Mouse (Mus musculus) forebrain, embryonic 11.5 days (tissue): Measurements from ENCODE around the gene C1s1. TPM values are rescaled to one million over a fixed set of nuclear protein-coding genes. Genes with fewer than 3 reads are reported as not detected.
A peak's percentile ranks its signal among the peaks of the same experiment; 100 is the strongest.
"Not testable (repeated sequence)": the region's sequence is repeated elsewhere in the genome, so short reads cannot be mapped to it uniquely, and the experiment has no call there.

ENCODE experiments used
- ATAC-seq: fragments of 200-750 bp; cut with Nextera tagmentation; replicated peaks from 2 replicates; pipeline ENCODE4 v1.8.0; 2017; ENCODE audit warnings: moderate TSS enrichment; ENCODE audit not compliant: low FRiP score
- DNase-seq: peaks from one replicate; pipeline ENCODE4 v3.0.0-alpha.2; 2017; ENCODE audit warnings: low spot score
- H3K27ac ChIP-seq: fragments of 300-500 bp; sonication (generic); 2 replicates; pipeline ENCODE4 v1.5.1; 2014; ENCODE audit warnings: low read depth, low read length
- H3K27me3 ChIP-seq: fragments of 300-500 bp; sonication (generic); 2 replicates; pipeline ENCODE4 v1.6.1; 2014; ENCODE audit warnings: mild to moderate bottlenecking, low read length, mixed read lengths; ENCODE audit not compliant: control insufficient read depth, insufficient read depth
- H3K36me3 ChIP-seq: fragments of 300-500 bp; sonication (generic); 2 replicates; pipeline ENCODE4 v1.6.1; 2014; ENCODE audit warnings: mild to moderate bottlenecking, low read length, moderate library complexity, mixed read lengths; ENCODE audit not compliant: control insufficient read depth, insufficient read depth
- H3K4me1 ChIP-seq: fragments of 300-500 bp; sonication (generic); replicated peaks from 2 replicates; pipeline ENCODE4 v1.6.1; 2014; ENCODE audit warnings: low read length, mixed read lengths; ENCODE audit not compliant: control insufficient read depth, insufficient read depth
- H3K4me2 ChIP-seq: fragments of 300-500 bp; sonication (generic); 2 replicates; pipeline ENCODE4 v1.6.1; 2014; ENCODE audit warnings: low read depth, mild to moderate bottlenecking, low read length, moderate library complexity, mixed read lengths; ENCODE audit not compliant: severe bottlenecking
- H3K4me3 ChIP-seq: fragments of 300-500 bp; sonication (generic); 2 replicates; pipeline ENCODE4 v1.5.1; 2014; ENCODE audit warnings: low read depth, low read length
- H3K9ac ChIP-seq: fragments of 300-500 bp; sonication (generic); 2 replicates; pipeline ENCODE4 v1.6.1; 2014; ENCODE audit warnings: low read length
- H3K9me3 ChIP-seq: fragments of 300-500 bp; sonication (generic); 2 replicates; pipeline ENCODE4 v1.6.1; 2016; ENCODE audit warnings: low read length, mixed read lengths; ENCODE audit not compliant: control insufficient read depth
- WGBS: fragments of 180-500 bp; shearing (Covaris S2); extraction: QIAGEN DNeasy Blood & Tissue Kit; methylation state at CpG from one replicate; pipeline ENCODE4 v1.1.7; 2014; 5-methylcytosine and 5-hydroxymethylcytosine counted together
- polyA plus RNA-seq: library from polyadenylated mRNA; unstranded; fragments of >200 nt; fragmentation: Nextera tagmentation; extraction: Ambion mirVana; gene quantifications from 2 replicates; pipeline ENCODE4 v1.2.1, GENCODE M21; 2014

Gene C1s1
- polyA plus RNA-seq, result 0.33 TPM in 1 of 2 replicates, not detected in the other

DNA sequence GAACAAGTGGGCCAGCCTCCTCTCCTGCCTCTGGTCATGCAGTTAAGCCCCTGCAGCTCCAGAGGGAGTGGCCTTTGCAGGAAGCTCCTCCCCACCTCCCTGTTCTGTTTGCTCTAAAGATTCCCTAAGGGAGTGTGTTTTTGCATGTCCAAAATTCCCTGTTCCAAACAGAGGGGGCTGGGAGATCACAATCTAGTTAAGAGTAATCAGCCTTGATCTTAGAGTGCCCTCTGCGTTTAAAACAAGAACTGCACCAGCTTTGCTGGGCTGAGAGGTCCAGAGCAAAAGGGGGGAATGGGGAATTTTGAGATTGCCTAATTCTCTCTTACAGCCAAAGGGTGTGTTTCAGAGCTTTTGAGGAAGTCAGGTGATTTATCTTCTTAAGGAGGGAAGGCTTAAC lies at the start of gene C1s1:
Gene C1s1 (minus strand): TSS at position 76 of the 400 bp plus-strand sequence.
- not testable (repeated sequence) for H3K9me3 ChIP-seq, H3K4me1 ChIP-seq, H3K9ac ChIP-seq, DNase-seq, H3K27ac ChIP-seq, H3K4me3 ChIP-seq, ATAC-seq, H3K36me3 ChIP-seq, H3K27me3 ChIP-seq, H3K4me2 ChIP-seq
- 0% methylated on average over 1 of the region's 1 CpGs for WGBS

DNA sequence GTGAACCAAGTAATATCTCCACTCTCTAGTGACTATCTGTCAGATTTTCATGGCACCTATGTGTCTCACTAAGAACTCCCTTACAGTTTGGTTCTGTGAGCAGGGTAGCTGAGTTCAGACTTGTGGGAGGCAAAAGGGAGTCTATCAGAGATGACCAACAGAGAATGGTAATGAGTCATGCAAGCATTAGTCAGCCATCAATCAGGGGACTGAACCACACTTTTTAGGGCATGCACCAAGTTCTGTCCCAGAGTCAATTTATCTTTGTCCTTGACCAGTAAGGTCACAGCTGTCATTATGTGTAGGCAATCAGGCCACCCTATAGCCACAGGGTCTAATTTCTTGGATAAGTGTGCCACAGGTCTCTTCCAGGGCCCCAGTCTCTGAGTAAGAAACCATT lies 46.6 kb upstream of the C1s1 start:
- no peaks in the 10 kb centered on the region for H3K4me1 ChIP-seq
- H3K4me3 ChIP-seq, result no peak overlapping the region
- DNase-seq (no peak), ATAC-seq (no peak)
- H3K27me3 ChIP-seq, result no peaks in the 10 kb centered on the region
- H3K4me2 ChIP-seq, result no peak overlapping the region
- H3K9ac ChIP-seq, result no peak overlapping the region
- no peaks in the 10 kb centered on the region for H3K36me3 ChIP-seq
- no peak overlapping the region for H3K27ac ChIP-seq
- H3K9me3 ChIP-seq, result no peaks in the 10 kb centered on the region

- no peaks in the 10 kb centered on the region for H3K9me3 ChIP-seq
- WGBS, result 78% methylated on average over 4 of the region's 4 CpGs
- H3K27me3 ChIP-seq, result no peaks in the 10 kb centered on the region
- H3K27ac ChIP-seq, result no peak overlapping the region
- no peaks in the 10 kb centered on the region for H3K4me1 ChIP-seq
- H3K36me3 ChIP-seq, result no peaks in the 10 kb centered on the region
- no peak for DNase-seq
- no peak overlapping the region for H3K4me3 ChIP-seq
- ATAC-seq, result no peak
- H3K9ac ChIP-seq, result no peak overlapping the region
- no peak overlapping the region for H3K4me2 ChIP-seq
These were observed 44.1 kb upstream of the C1s1 start for GRCm38 (mm10) chr6:124586266-124586665.

- no peak for DNase-seq
- Histone ChIP-seq H3K9ac (no peak overlapping the region), H3K4me2 (no peak overlapping the region), H3K4me1 (no peaks in the 10 kb centered on the region), H3K27me3 (no peaks in the 10 kb centered on the region), H3K9me3 (no peaks in the 10 kb centered on the region), H3K4me3 (no peak overlapping the region), H3K27ac (no peak overlapping the region), H3K36me3 (no peaks in the 10 kb centered on the region)
- WGBS, result 86% methylated on average over 3 of the region's 3 CpGs
- ATAC-seq, result no peak
These were observed 43.6 kb upstream of the C1s1 start for GRCm38 (mm10) chr6:124585761-124586160.

- no peak overlapping the region for H3K27ac ChIP-seq
- WGBS, result 88% methylated on average over 3 of the region's 3 CpGs
- H3K4me3 ChIP-seq, result no peak overlapping the region
- H3K4me2 ChIP-seq, result no peak overlapping the region
- no peaks in the 10 kb centered on the region for H3K4me1 ChIP-seq
- ATAC-seq (no peak), DNase-seq (no peak)
- H3K9me3 ChIP-seq, result no peaks in the 10 kb centered on the region
- H3K36me3 ChIP-seq, result no peaks in the 10 kb centered on the region
- no peak overlapping the region for H3K9ac ChIP-seq
- no peaks in the 10 kb centered on the region for H3K27me3 ChIP-seq
These were observed 42.8 kb upstream of the C1s1 start for GRCm38 (mm10) chr6:124584935-124585334.

DNA sequence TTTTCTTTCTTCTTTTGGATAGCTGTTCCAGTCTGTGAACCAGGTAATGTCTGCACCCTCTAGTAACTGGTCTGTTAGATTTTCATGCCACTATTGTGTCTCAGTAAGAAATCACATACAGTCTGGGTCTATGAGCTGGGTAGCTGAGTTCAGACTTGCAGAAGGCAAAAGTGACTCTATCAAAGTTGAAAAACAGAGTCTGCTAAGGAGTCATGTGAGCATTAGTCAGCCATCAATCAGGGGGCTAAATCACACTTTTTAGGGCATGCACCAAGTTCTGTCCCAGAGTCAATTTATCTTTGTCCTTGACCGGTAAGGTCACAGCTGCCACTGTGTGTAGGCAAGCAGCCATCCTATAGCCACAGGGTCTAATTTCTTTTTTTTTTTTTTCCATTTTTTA lies 40.1 kb upstream of the C1s1 start:
- WGBS, result 92% methylated on average over 1 of the region's 1 CpGs
- ATAC-seq, result no peak

GRCm38 (mm10) chr6:124580155-124580554 lies 38.0 kb upstream of the C1s1 start:
- H3K27ac ChIP-seq, H3K4me3 ChIP-seq, H3K4me1 ChIP-seq, H3K9ac ChIP-seq, H3K36me3 ChIP-seq, DNase-seq, ATAC-seq, H3K27me3 ChIP-seq, H3K4me2 ChIP-seq, H3K9me3 ChIP-seq: not testable (repeated sequence)
- WGBS, result 88% methylated on average over 7 of the region's 7 CpGs

More for the DNA sequence above, 40.1 kb upstream of the C1s1 start:
- Histone ChIP-seq H3K9me3 (no peaks in the 10 kb centered on the region), H3K4me1 (no peaks in the 10 kb centered on the region), H3K27ac (no peak overlapping the region), H3K36me3 (no peaks in the 10 kb centered on the region), H3K9ac (no peak overlapping the region), H3K4me2 (no peak overlapping the region), H3K27me3 (no peaks in the 10 kb centered on the region), H3K4me3 (no peak overlapping the region)
- no peak for DNase-seq

- not testable (repeated sequence) for H3K36me3 ChIP-seq, H3K27me3 ChIP-seq, H3K9me3 ChIP-seq, ATAC-seq, H3K4me2 ChIP-seq, H3K4me1 ChIP-seq, H3K27ac ChIP-seq, H3K4me3 ChIP-seq, H3K9ac ChIP-seq, DNase-seq
- 82% methylated on average over 3 of the region's 3 CpGs for WGBS
These were observed 33.1 kb upstream of the C1s1 start for GRCm38 (mm10) chr6:124575155-124575678.

DNA sequence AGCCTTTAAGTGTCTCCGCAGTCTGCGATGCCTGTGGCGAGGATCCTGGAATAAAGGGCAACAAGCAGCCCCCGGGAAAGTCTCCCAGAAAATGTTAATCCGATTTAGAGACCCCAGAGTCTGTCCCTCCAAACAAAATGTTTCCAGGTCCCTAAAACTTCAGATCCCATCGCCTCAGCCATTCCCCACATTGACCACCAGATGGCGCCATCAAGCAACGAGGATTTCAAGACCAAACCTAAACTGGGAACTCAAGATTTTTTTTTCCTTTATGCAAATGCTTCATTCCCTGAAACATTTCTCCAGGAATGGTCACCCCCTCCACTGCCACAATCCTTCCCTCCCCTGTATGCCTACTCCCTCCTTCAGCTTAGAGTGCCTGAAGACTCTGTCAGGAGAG lies 27.9 kb upstream of the C1s1 start, which contains the start of gene C1rb:
Gene C1rb (plus strand): TSS at position 269 of the 400 bp plus-strand sequence.
- DNase-seq (peak; percentile 74), ATAC-seq (no peak)
- Histone ChIP-seq H3K9ac (no peak within 1 kb of the TSS), H3K4me3 (no peak within 1 kb of the TSS), H3K4me2 (no peak within 1 kb of the TSS), H3K27ac (no peak within 1 kb of the TSS), H3K4me1 (no peaks in the 10 kb centered on the region), H3K36me3 (no peaks in the 10 kb centered on the region), H3K27me3 (no peaks in the 10 kb centered on the region), H3K9me3 (no peaks in the 10 kb centered on the region)
- WGBS, result under 1% methylated on average over 8 of the region's 8 CpGs
